Mouse (Mus musculus): ENCODE data around the gene Ubac2.

Ubac2 gene

GRCm38 (mm10) chr14:121894511-121895135 lies 16.2 kb downstream of the Ubac2 start:
- DNase-seq (ENCODE audit: low spot score) = no peak

GRCm38 (mm10) chr14:121895316-121895715 lies 16.9 kb downstream of the Ubac2 start:
- DNase-seq (ENCODE audit: low spot score) = no peak

GRCm38 (mm10) chr14:121896126-121897090 lies 18.0 kb downstream of the Ubac2 start:
- DNase-seq (ENCODE audit: low spot score) = no peak

GRCm38 (mm10) chr14:121897773-121898172 lies 19.4 kb downstream of the Ubac2 start:
- no peak for DNase-seq (ENCODE audit: low spot score)

- DNase-seq (ENCODE audit: low spot score) = no peak
These were observed 20.1 kb downstream of the Ubac2 start for GRCm38 (mm10) chr14:121898509-121898908.

- DNase-seq (ENCODE audit: low spot score) = no peak
These were observed 20.7 kb downstream of the Ubac2 start for GRCm38 (mm10) chr14:121899071-121899470.

- DNase-seq (ENCODE audit: low spot score) = no peak
These were observed 23.1 kb downstream of the Ubac2 start for GRCm38 (mm10) chr14:121901511-121901910.

- DNase-seq (ENCODE audit: low spot score) = no peak
These were observed 25.0 kb downstream of the Ubac2 start for GRCm38 (mm10) chr14:121903381-121903876.

GRCm38 (mm10) chr14:121904754-121905153 lies 26.3 kb downstream of the Ubac2 start:
- DNase-seq (ENCODE audit: low spot score) = no peak

- DNase-seq (ENCODE audit: low spot score) = no peak
These were observed 28.0 kb downstream of the Ubac2 start for GRCm38 (mm10) chr14:121906341-121906991.

GRCm38 (mm10) chr14:121906992-121907681 lies 28.7 kb downstream of the Ubac2 start:
- DNase-seq (ENCODE audit: low spot score) = no peak

GRCm38 (mm10) chr14:121909868-121910267 lies 31.4 kb downstream of the Ubac2 start:
- DNase-seq (ENCODE audit: low spot score) = no peak

GRCm38 (mm10) chr14:121912501-121912900 lies 34.1 kb downstream of the Ubac2 start:
- DNase-seq (ENCODE audit: low spot score) = no peak

- DNase-seq (ENCODE audit: low spot score) = no peak
These were observed 36.7 kb downstream of the Ubac2 start for GRCm38 (mm10) chr14:121915143-121915542.

GRCm38 (mm10) chr14:121915621-121916020 lies 37.2 kb downstream of the Ubac2 start, which contains the start of gene Gpr18:
TSS of gene Gpr18 (minus strand) at chr14:121915781.
- DNase-seq (ENCODE audit: low spot score) = no peak

GRCm38 (mm10) chr14:121916311-121917094 lies 38.1 kb downstream of the Ubac2 start:
- no peak for DNase-seq (ENCODE audit: low spot score)

GRCm38 (mm10) chr14:121918266-121918665 lies 39.8 kb downstream of the Ubac2 start:
- no peak for DNase-seq (ENCODE audit: low spot score)

- no peak for DNase-seq (ENCODE audit: low spot score)
These were observed 41.3 kb downstream of the Ubac2 start for GRCm38 (mm10) chr14:121919752-121920151.

- no peak for DNase-seq (ENCODE audit: low spot score)
These were observed 42.2 kb downstream of the Ubac2 start for GRCm38 (mm10) chr14:121920511-121921124.

- no peak for DNase-seq (ENCODE audit: low spot score)
These were observed 43.6 kb downstream of the Ubac2 start for GRCm38 (mm10) chr14:121922016-121922415.

Measured in urinary bladder, postnatal 25 days (tissue).